Comparison of ENCODE assay signal across 16 mouse cellular contexts in genomic region chr8:15670298-15670697, GRCm38 (mm10).
"Had no signal": no experiment of that assay in that cellular context is flagged by ENCODE, and none has a peak within 500 bp of the region (broad histone marks: within the 10 kb centered on the region; RNA-seq: fewer than 3 reads in every experiment).

No protein-coding gene starts in this region.

- H3K9ac ChIP-seq: lung, embryonic 14.5 days; midbrain, embryonic 12.5 days; neural tube, embryonic 13.5 days; neural tube, embryonic 15.5 days had no signal

- H3K27ac ChIP-seq: midbrain, embryonic 10.5 days; midbrain, embryonic 12.5 days; neural tube, embryonic 13.5 days; neural tube, embryonic 15.5 days had no signal

- H3K27me3 ChIP-seq: midbrain, embryonic 12.5 days; neural tube, embryonic 13.5 days; neural tube, embryonic 15.5 days had no signal

- H3K4me1 ChIP-seq: neural tube, embryonic 13.5 days; neural tube, embryonic 15.5 days had no signal

- H3K36me3 ChIP-seq: midbrain, embryonic 10.5 days; midbrain, embryonic 12.5 days; neural tube, embryonic 13.5 days; neural tube, embryonic 15.5 days had no signal

- H3K4me3 ChIP-seq: midbrain, embryonic 10.5 days; midbrain, embryonic 12.5 days; myocyte; neural tube, embryonic 13.5 days; neural tube, embryonic 15.5 days had no signal

- DNase-seq: lung, embryonic 14.5 days; lung, postnatal 10 days; lung, postnatal 4 days; retina, postnatal 1 day; right cerebral cortex, adult 18-20 months; right cerebral cortex, postnatal 25 days; right cerebral cortex, postnatal 4 days; spleen, adult 18-20 months; thymus, adult 18-20 months; thymus, postnatal 14 days; thymus, postnatal 36 days had no signal

- H3K4me2 ChIP-seq: lung, embryonic 14.5 days; midbrain, embryonic 12.5 days; neural tube, embryonic 13.5 days; neural tube, embryonic 15.5 days had no signal

- H3K9me3 ChIP-seq: midbrain, embryonic 10.5 days; midbrain, embryonic 12.5 days; neural tube, embryonic 13.5 days; neural tube, embryonic 15.5 days had no signal
